Mouse (Mus musculus) erythroblast, embryonic 14.5 days (primary cell): ENCODE measurements around the gene Prss37.

ENCODE experiments used
- GATA1 ChIP-seq: IDR thresholded peaks from 2 replicates; pipeline ENCODE4 v1.6.1; 2012; ENCODE audit warnings: low read length, inconsistent platforms, mixed read lengths
- TAL1 ChIP-seq: IDR thresholded peaks from 3 replicates; pipeline ENCODE4 v1.6.1; 2012; ENCODE audit warnings: low read length, inconsistent platforms, mixed read lengths

DNA sequence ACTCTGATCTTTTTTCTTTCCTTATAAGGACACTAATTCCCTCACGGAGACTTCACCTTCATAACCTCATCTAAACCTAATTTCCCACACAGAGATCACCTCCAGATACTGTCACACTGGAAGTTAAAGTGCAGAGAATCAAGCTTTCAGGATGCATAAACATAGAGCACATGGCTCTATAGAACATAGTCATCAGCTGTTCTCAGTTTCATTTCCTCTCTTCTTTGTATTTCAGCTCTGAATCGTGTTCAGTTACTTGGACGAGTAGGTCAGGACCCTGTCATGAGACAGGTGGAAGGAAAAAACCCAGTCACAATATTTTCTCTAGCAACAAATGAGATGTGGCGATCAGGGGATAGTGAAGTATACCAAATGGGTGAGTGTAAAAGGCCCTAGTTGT lies 43.2 kb downstream of the Prss37 start:
- TF ChIP-seq GATA1 (no peak), TAL1 (no peak)
